22 mouse cellular contexts compared by ENCODE assay signal in the genomic region with DNA sequence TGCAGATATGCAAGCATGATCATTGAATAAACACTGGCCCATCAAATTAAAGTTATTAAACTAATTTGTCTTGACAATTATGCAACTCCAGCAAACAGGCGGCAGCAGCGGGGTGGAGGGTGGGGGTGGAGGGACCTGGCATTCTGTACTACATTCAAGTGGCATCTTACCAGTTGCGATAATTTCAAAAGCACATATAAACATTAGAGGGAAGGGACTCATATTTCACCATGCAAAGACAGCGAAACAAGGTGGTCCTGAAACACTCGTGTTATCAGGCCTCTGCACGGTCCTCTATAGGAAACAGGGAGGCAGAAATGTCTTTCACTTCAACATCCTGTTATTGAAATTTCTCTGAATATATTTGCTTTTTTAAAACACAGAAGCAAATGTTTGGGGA.
DNase-seq lines count a peak whose midpoint lies in the region; ATAC-seq and TF ChIP-seq lines count a peak whose summit lies in the region.
"Had no signal": no experiment of that assay in that cellular context is flagged by ENCODE, and none has a peak within 500 bp of the region (broad histone marks: within the 10 kb centered on the region; RNA-seq: fewer than 3 reads in every experiment).

No protein-coding gene starts in this region.

- peak; percentile 31; the same call in 1 of the 2 replicates for ATAC-seq in forebrain, embryonic 13.5 days
- no peak for ATAC-seq in forebrain, postnatal 0 days
- peak; percentile 63; the same call in 1 of the 2 replicates for ATAC-seq in common myeloid progenitor, adult 5-6 weeks (replicated peaks; ENCODE audit: low read depth, poor library complexity, severe bottlenecking)
- ATAC-seq in liver, embryonic 15.5 days (ENCODE audit: insufficient read depth), result no peak
- no peak for ATAC-seq in hindbrain, embryonic 11.5 days (ENCODE audit: low FRiP score)
- ATAC-seq: activated CD4-positive, CD25-positive, alpha-beta regulatory T cell, adult 4 months; hindbrain, embryonic 16.5 days; intestine, embryonic 16.5 days; midbrain, embryonic 16.5 days had no signal

- 82% methylated on average over 6 of the region's 6 CpGs for WGBS in forebrain, embryonic 13.5 days
- 52% methylated on average over 6 of the region's 6 CpGs for WGBS in forebrain, postnatal 0 days
- 30% methylated on average over 6 of the region's 6 CpGs for WGBS in liver, embryonic 15.5 days (ENCODE audit: insufficient replicate concordance)
- WGBS in hindbrain, embryonic 11.5 days, result 88% methylated on average over 6 of the region's 6 CpGs

- H3K36me3 ChIP-seq in forebrain, embryonic 13.5 days (ENCODE audit: poor library complexity, severe bottlenecking), result peaks cover 7% of the 10 kb centered on the region; the same call in 1 of the 2 replicates
- no peaks in the 10 kb centered on the region for H3K36me3 ChIP-seq in forebrain, postnatal 0 days (ENCODE audit: insufficient read depth)
- H3K36me3 ChIP-seq in liver, embryonic 15.5 days (replicated peaks), result no peaks in the 10 kb centered on the region
- no peaks in the 10 kb centered on the region for H3K36me3 ChIP-seq in hindbrain, embryonic 11.5 days (ENCODE audit: control insufficient read depth, insufficient read depth, low read length)
- H3K36me3 ChIP-seq: embryonic facial prominence, embryonic 15.5 days; limb, embryonic 15.5 days; neural tube, embryonic 15.5 days had no signal

- H3K9ac ChIP-seq in forebrain, embryonic 13.5 days, result no peak overlapping the region
- no peak overlapping the region for H3K9ac ChIP-seq in forebrain, postnatal 0 days
- no peak overlapping the region for H3K9ac ChIP-seq in liver, embryonic 15.5 days
- no peak overlapping the region for H3K9ac ChIP-seq in hindbrain, embryonic 11.5 days (ENCODE audit: low read depth, low read length)
- H3K9ac ChIP-seq: embryonic facial prominence, embryonic 15.5 days; limb, embryonic 15.5 days; neural tube, embryonic 15.5 days had no signal

- peaks cover 26% of the 10 kb centered on the region for H3K4me1 ChIP-seq in forebrain, embryonic 13.5 days
- peaks cover 5% of the 10 kb centered on the region for H3K4me1 ChIP-seq in forebrain, postnatal 0 days (ENCODE audit: insufficient read depth)
- peaks cover 18% of the 10 kb centered on the region for H3K4me1 ChIP-seq in liver, embryonic 15.5 days (replicated peaks)
- H3K4me1 ChIP-seq in hindbrain, embryonic 11.5 days (replicated peaks; ENCODE audit: control insufficient read depth, insufficient read depth, low read length), result no peaks in the 10 kb centered on the region
- H3K4me1 ChIP-seq: forebrain, embryonic 10.5 days; limb, embryonic 15.5 days had no signal

- H3K9me3 ChIP-seq in forebrain, embryonic 13.5 days (replicated peaks), result no peaks in the 10 kb centered on the region
- no peaks in the 10 kb centered on the region for H3K9me3 ChIP-seq in forebrain, postnatal 0 days (ENCODE audit: low read length)
- H3K9me3 ChIP-seq in liver, embryonic 15.5 days (replicated peaks), result no peaks in the 10 kb centered on the region
- no peaks in the 10 kb centered on the region for H3K9me3 ChIP-seq in hindbrain, embryonic 11.5 days (ENCODE audit: control insufficient read depth, low read length)
- H3K9me3 ChIP-seq: embryonic facial prominence, embryonic 15.5 days; forebrain, embryonic 10.5 days; G1E; limb, embryonic 15.5 days; neural tube, embryonic 15.5 days had no signal

- no peaks in the 10 kb centered on the region for H3K27me3 ChIP-seq in forebrain, embryonic 13.5 days
- H3K27me3 ChIP-seq in forebrain, postnatal 0 days (ENCODE audit: insufficient read depth, low read length), result no peaks in the 10 kb centered on the region
- H3K27me3 ChIP-seq in liver, embryonic 15.5 days, result no peaks in the 10 kb centered on the region
- no peaks in the 10 kb centered on the region for H3K27me3 ChIP-seq in hindbrain, embryonic 11.5 days (ENCODE audit: control insufficient read depth, insufficient read depth, low read length)
- H3K27me3 ChIP-seq: embryonic facial prominence, embryonic 15.5 days; limb, embryonic 15.5 days; neural tube, embryonic 15.5 days had no signal

- no peak for DNase-seq in forebrain, postnatal 0 days
- no peak for DNase-seq in layer of hippocampus, adult 2 months (ENCODE audit: low spot score in 2 of 2)
- DNase-seq in layer of hippocampus, postnatal 10 days (ENCODE audit: low spot score in 2 of 2), result no peak
- DNase-seq in hindbrain, embryonic 11.5 days (ENCODE audit: low spot score), result no peak
- no peak for DNase-seq in layer of hippocampus, postnatal 36 days
- DNase-seq: adrenal gland, postnatal 10 days; heart, postnatal 36 days; spleen, adult 18-20 months; thymus, postnatal 4 days had no signal

- no peak for TF ChIP-seq CTCF in forebrain, postnatal 0 days (IDR thresholded peaks at IDR 0.05; ENCODE audit: low read depth)
- no peak for TF ChIP-seq CTCF in layer of hippocampus, adult 2 months (conservative IDR thresholded peaks at IDR 0.05)

- no peak overlapping the region; the same call in 1 of the 2 replicates for H3K27ac ChIP-seq in forebrain, embryonic 13.5 days
- H3K27ac ChIP-seq in forebrain, postnatal 0 days (ENCODE audit: low read depth, low read length), result no peak overlapping the region
- peak overlapping the region; percentile 61 for H3K27ac ChIP-seq in layer of hippocampus, adult 2 months
- H3K27ac ChIP-seq in liver, embryonic 15.5 days (replicated peaks), result no peak overlapping the region
- no peak overlapping the region for H3K27ac ChIP-seq in hindbrain, embryonic 11.5 days (ENCODE audit: low read depth, low read length)
- H3K27ac ChIP-seq: embryonic facial prominence, embryonic 15.5 days; forebrain, embryonic 10.5 days; limb, embryonic 15.5 days; neural tube, embryonic 15.5 days had no signal

- H3K4me3 ChIP-seq in forebrain, embryonic 13.5 days, result no peak overlapping the region
- H3K4me3 ChIP-seq in forebrain, postnatal 0 days (ENCODE audit: low read depth, low read length), result no peak overlapping the region
- peak overlapping the region; percentile 12; the same call in 1 of the 2 replicates for H3K4me3 ChIP-seq in layer of hippocampus, adult 2 months
- no peak overlapping the region for H3K4me3 ChIP-seq in liver, embryonic 15.5 days (replicated peaks)
- no peak overlapping the region for H3K4me3 ChIP-seq in hindbrain, embryonic 11.5 days (ENCODE audit: low read depth, low read length)
- H3K4me3 ChIP-seq: embryonic facial prominence, embryonic 15.5 days; forebrain, embryonic 10.5 days; limb, embryonic 15.5 days; neural tube, embryonic 15.5 days had no signal

- no peak overlapping the region for H3K4me2 ChIP-seq in forebrain, embryonic 13.5 days
- no peak overlapping the region for H3K4me2 ChIP-seq in forebrain, postnatal 0 days (ENCODE audit: low read depth)
- H3K4me2 ChIP-seq in liver, embryonic 15.5 days, result peak overlapping the region; percentile 16; the same call in 1 of the 2 replicates
- no peak overlapping the region for H3K4me2 ChIP-seq in hindbrain, embryonic 11.5 days (replicated peaks; ENCODE audit: low read depth, low read length)
- H3K4me2 ChIP-seq: embryonic facial prominence, embryonic 15.5 days; heart, embryonic 11.5 days; limb, embryonic 15.5 days; neural tube, embryonic 15.5 days had no signal

Comparison
In these comparisons a context has a peak if more than half of its experiments do, and no peak if none do; other contexts are left out.
1. ATAC-seq: peak in forebrain, embryonic 13.5 days (single experiment) and common myeloid progenitor, adult 5-6 weeks (single experiment); none in forebrain, postnatal 0 days (single experiment), liver, embryonic 15.5 days (single experiment) and hindbrain, embryonic 11.5 days (single experiment).